Mouse (Mus musculus) left cerebral cortex, adult 2 months (tissue): Measurements from ENCODE around the gene Hist1h2bb. TPM values are rescaled to one million over a fixed set of nuclear protein-coding genes. Genes with fewer than 3 reads are reported as not detected.
"Not testable (repeated sequence)": the region's sequence is repeated elsewhere in the genome, so short reads cannot be mapped to it uniquely, and the experiment has no call there.

Experiments
- DNase-seq, 2 experiments: peaks; one replicate each; pipeline ENCODE4 v3.0.0; 2021 to 2022; ENCODE audit warnings: low spot score in 2 of 2, mixed read lengths in 1 of 2; ENCODE audit errors: extremely low spot score in 1 of 2
- H3K27ac ChIP-seq: fragments of 200-600 bp; 2 replicates; pipeline ENCODE4 v1.8.1; 2022
- H3K4me3 ChIP-seq: fragments of 200-600 bp; 2 replicates; pipeline ENCODE4 v1.8.1; 2022
- CTCF ChIP-seq: fragments of 200-600 bp; IDR thresholded peaks from 2 replicates; pipeline ENCODE4 v1.8.1; 2022; ENCODE audit warnings: antibody characterized with exemption, mild to moderate bottlenecking, moderate library complexity
- intact Hi-C: fragments of 180-260 bp; cut with DNase I; formaldehyde crosslinking; loops from one replicate; pipeline ENCODE4 v1.15.1; 2025
- total RNA-seq, 2 experiments: library from RNA; stranded (reverse); gene quantifications; 2 replicates each; pipeline ENCODE4 v1.2.3; 2021

Hist1h2bb gene
- total RNA-seq, 2 experiments from 2014 or later, result 12.3 to 19.0 TPM

GRCm38 (mm10) chr13:23708041-23708440, 38.5 kb upstream of the Hist1h2bb start:
- no peak for DNase-seq
- intact Hi-C loops, result no loop called here
- TF ChIP-seq CTCF, result no peak

GRCm38 (mm10) chr13:23708654-23709053, 37.9 kb upstream of the Hist1h2bb start:
- H3K27ac ChIP-seq, result no peak overlapping the region
- TF ChIP-seq CTCF, result no peak
- H3K4me3 ChIP-seq, result no peak overlapping the region
- DNase-seq, result no peak
- intact Hi-C loops, result no loop called here

More at GRCm38 (mm10) chr13:23708041-23708440, 38.5 kb upstream of the Hist1h2bb start:
- no peak overlapping the region for H3K4me3 ChIP-seq
- H3K27ac ChIP-seq, result no peak overlapping the region

DNA sequence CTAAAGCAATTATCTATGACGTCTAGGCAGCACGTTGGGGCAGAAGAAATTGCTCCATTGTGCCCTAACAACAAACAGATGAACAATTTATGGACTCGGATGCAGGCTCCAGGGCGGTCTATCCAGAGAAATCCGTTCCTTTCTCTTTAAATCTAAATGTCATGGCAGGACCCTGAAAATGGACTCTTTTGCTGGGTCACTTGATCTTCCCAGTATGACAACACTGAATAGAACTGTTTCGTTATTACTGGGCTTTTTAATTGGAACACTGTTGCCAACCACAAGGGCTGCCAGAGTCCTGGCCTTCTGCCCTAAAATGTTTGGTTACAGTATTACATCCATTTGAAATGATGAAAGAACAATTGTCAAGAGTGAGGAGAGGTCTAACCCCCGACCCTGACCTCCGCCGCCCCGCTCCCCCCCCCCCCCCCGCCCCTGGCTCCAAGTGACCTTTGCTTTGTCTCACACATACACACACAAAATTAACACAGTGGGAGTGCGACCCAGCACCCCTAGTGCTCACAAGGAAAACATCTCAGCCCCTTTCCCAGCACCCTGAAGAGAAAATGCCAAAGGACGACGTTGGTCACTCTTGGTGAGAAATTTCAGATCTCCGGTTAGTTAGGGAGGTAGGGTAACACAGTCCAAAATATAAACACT, 36.7 kb upstream of the Hist1h2bb start:
- intact Hi-C loops, result no loop called here
- peak overlapping the region; percentile 47; the same call in 1 of the 2 replicates for H3K27ac ChIP-seq

GRCm38 (mm10) chr13:23710374-23711089, 36.0 kb upstream of the Hist1h2bb start, which contains the start of gene Hfe:
Gene Hfe (minus strand): TSS chr13:23710854.
- TF ChIP-seq CTCF, result no peak
- Histone ChIP-seq H3K4me3 (peak within 1 kb of the TSS; percentile 56), H3K27ac (peak within 1 kb of the TSS; percentile 47; the same call in 1 of the 2 replicates)
- DNase-seq, result peak in 1 of 2 experiments; percentile 31
- intact Hi-C loops, result no loop called here

More for the DNA sequence above, 36.7 kb upstream of the Hist1h2bb start:
- H3K4me3 ChIP-seq, result peak overlapping the region; percentile 56
- no peak for DNase-seq
- no peak for TF ChIP-seq CTCF

DNA sequence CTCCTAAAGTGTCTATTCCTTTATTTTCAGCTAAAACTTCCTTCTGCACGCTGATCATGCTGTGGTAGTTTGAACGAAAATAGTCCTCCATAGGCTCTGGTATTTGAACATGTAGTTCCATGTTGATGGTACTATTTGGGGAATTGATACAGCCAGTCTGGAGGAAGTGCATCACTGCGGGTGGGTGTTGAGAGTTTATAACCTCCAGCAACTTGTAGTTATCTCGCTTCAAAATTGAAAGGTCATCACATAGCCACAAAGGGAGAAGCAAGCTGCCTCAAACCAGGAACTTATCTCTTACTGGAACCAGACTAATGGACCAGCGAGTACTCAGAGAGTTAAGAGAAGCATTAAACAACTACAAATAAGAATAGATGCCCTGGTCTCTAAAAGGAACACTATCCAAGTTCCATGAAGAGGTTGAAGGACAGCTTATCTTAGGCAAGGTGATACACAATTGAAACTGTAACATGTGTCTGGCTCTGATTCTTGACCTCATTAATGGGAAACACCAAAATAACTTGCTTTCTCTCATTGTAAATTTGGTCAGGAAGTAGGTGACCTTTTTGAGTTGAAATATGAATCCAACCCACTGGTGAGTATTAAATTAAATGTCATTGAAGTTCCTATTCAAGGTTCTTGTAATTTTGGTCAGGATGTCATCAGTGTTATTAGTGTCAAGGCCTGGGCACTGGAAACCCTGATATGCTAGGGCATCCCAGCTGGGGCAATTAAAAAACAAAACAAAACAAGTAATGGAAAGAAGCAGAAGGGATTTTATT, 30.1 kb upstream of the Hist1h2bb start:
- no peak for TF ChIP-seq CTCF
- intact Hi-C loops, result no loop called here
- no peak for DNase-seq
- Histone ChIP-seq H3K27ac (no peak overlapping the region), H3K4me3 (no peak overlapping the region)

- Histone ChIP-seq H3K4me3 (no peak overlapping the region), H3K27ac (no peak overlapping the region)
- no peak for TF ChIP-seq CTCF
- DNase-seq, result no peak
- intact Hi-C loops, result no loop called here
These were observed 29.4 kb upstream of the Hist1h2bb start for GRCm38 (mm10) chr13:23717176-23717575.

DNA sequence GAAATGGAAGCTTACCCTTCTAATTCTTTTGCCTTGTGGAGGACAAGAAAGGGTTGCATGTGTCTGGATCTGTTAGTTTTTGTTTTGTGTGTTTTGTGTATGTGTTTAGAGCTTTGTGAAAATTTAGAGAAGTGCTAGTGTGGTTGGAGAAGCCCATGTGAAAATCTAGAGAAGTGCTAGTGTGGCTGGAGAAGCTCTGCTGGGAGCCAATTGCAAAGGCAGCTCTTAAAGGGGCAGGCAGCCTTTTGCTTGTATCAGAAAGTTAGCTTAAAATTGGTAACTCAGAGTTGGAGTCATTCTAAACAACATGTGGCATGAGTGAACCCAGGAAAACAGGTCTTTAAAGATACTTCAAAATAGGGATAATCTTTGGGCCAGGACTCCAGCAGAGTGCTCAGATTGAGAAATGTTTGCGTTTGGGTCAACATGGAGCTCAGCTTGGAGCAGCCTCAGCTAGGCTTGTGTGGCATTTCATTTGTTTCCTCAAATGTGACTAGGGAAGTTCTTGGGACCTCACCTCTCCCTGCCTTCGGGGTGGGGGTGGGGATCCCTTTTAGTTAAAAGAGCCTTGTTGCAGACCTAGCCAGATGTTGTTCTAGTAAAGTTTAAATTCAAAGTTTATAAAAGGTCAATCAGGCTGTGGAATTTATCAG, 28.8 kb upstream of the Hist1h2bb start:
- H3K27ac ChIP-seq, H3K4me3 ChIP-seq, intact Hi-C loops, DNase-seq: not testable (repeated sequence)

GRCm38 (mm10) chr13:23724239-23724638, 22.3 kb upstream of the Hist1h2bb start:
- TF ChIP-seq CTCF, result no peak
- Histone ChIP-seq H3K4me3 (no peak overlapping the region), H3K27ac (no peak overlapping the region)
- DNase-seq, result no peak
- intact Hi-C loops, result no loop called here

DNA sequence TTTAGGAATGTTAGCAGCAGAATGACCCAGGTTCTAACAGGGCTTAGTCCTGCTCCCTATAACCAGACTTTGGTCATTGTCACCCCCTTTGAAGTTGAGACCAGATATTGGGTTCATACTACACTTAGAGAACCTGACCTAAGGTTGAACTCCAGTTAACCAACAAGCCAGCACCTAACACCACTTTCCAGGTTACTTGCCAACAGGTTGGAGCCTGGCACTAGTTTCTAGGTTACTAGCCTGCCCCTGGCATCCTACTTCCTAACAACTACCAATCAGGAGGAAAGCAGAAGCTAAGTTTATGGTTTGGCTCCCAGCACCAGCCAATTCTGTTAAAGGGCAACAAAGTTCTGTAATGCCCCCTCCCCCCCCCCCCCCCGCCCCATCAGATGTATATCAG, 21.3 kb upstream of the Hist1h2bb start:
- no peak for TF ChIP-seq CTCF
- intact Hi-C loops, result no loop called here

GRCm38 (mm10) chr13:23728472-23729191, 17.9 kb upstream of the Hist1h2bb start:
- DNase-seq, result no peak
- no peak overlapping the region for H3K4me3 ChIP-seq
- no peak overlapping the region for H3K27ac ChIP-seq
- no peak for TF ChIP-seq CTCF
- intact Hi-C loops, result no loop called here

More for the DNA sequence above, 21.3 kb upstream of the Hist1h2bb start:
- H3K4me3 ChIP-seq, result no peak overlapping the region
- no peak for DNase-seq
- no peak overlapping the region for H3K27ac ChIP-seq

DNA sequence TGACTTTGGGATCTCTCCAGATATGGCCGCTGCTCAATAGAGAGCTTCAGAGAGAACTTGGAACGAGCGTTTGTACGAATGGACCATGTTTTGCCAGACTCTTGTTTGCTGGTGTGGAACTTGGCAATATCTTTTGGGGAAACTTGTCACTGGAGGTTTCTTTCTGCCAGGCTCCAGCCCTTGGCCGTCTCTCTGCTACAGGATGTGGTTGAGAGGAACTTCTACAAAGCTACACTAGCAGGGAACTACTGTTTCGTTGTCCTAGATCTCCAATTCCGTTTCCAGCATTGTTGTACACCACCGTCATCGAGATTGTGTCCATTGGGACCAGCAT, 17.4 kb upstream of the Hist1h2bb start:
- no peak for TF ChIP-seq CTCF
- H3K27ac ChIP-seq, result no peak overlapping the region
- no peak for DNase-seq
- intact Hi-C loops, result no loop called here
- no peak overlapping the region for H3K4me3 ChIP-seq
